Mouse (Mus musculus) embryonic facial prominence, embryonic 14.5 days (tissue): Measurements from ENCODE around the gene Rnf152. TPM values are rescaled to one million over a fixed set of nuclear protein-coding genes. Genes with fewer than 3 reads are reported as not detected.
A peak's percentile ranks its signal among the peaks of the same experiment; 100 is the strongest.

Source experiments
- ATAC-seq: fragments of 200-750 bp; cut with Nextera tagmentation; 2 replicates; pipeline ENCODE4 v1.8.0; 2017; ENCODE audit warnings: low read depth, moderate number of reproducible peaks, moderate TSS enrichment
- DNase-seq: peaks from one replicate; pipeline ENCODE4 v3.0.0-alpha.2; 2015; ENCODE audit warnings: low spot score
- H3K27ac ChIP-seq: fragments of 300-500 bp; sonication (generic); replicated peaks from 2 replicates; pipeline ENCODE4 v1.5.1; 2014; ENCODE audit warnings: low read depth, mild to moderate bottlenecking, low read length, moderate library complexity
- H3K27me3 ChIP-seq: fragments of 300-500 bp; sonication (generic); replicated peaks from 2 replicates; pipeline ENCODE4 v1.6.1; 2014; ENCODE audit warnings: low read length; ENCODE audit not compliant: control insufficient read depth, insufficient read depth
- H3K36me3 ChIP-seq: fragments of 300-500 bp; sonication (generic); 2 replicates; pipeline ENCODE4 v1.6.1; 2014; ENCODE audit warnings: low read length, mixed read lengths; ENCODE audit not compliant: control insufficient read depth, insufficient read depth
- H3K4me1 ChIP-seq: fragments of 300-500 bp; sonication (generic); 2 replicates; pipeline ENCODE4 v1.6.1; 2014; ENCODE audit warnings: antibody characterized with exemption, low read length; ENCODE audit not compliant: control insufficient read depth, insufficient read depth
- H3K4me2 ChIP-seq: fragments of 300-500 bp; sonication (generic); 2 replicates; pipeline ENCODE4 v1.6.1; 2014; ENCODE audit warnings: low read depth, mild to moderate bottlenecking, low read length, moderate library complexity, mixed read lengths
- H3K4me3 ChIP-seq: fragments of 300-500 bp; sonication (generic); 2 replicates; pipeline ENCODE4 v1.5.1; 2014; ENCODE audit warnings: low read depth, mild to moderate bottlenecking, low read length
- H3K9ac ChIP-seq: fragments of 300-500 bp; sonication (generic); 2 replicates; pipeline ENCODE4 v1.6.1; 2014; ENCODE audit warnings: low read depth, mild to moderate bottlenecking, low read length, moderate library complexity, mixed read lengths
- H3K9me3 ChIP-seq: fragments of 300-500 bp; sonication (generic); 2 replicates; pipeline ENCODE4 v1.6.1; 2016; ENCODE audit warnings: low read length; ENCODE audit not compliant: control insufficient read depth
- WGBS: fragments of 180-500 bp; shearing (Covaris S2); extraction: QIAGEN DNeasy Blood & Tissue Kit; methylation state at CpG from one replicate; pipeline ENCODE4 v1.1.7; 2014; 5-methylcytosine and 5-hydroxymethylcytosine counted together
- polyA plus RNA-seq: library from polyadenylated mRNA; unstranded; fragments of >200 nt; fragmentation: Nextera tagmentation; extraction: Ambion mirVana; gene quantifications from 2 replicates; pipeline ENCODE4 v1.2.1, GENCODE M21; 2014

Rnf152 gene
- polyA plus RNA-seq: 0.90 and 1.1 TPM in 2 replicates

GRCm38 (mm10) chr1:105356291-105357011 is at the start of gene Rnf152:
Gene Rnf152, minus strand, starts transcription at chr1:105356710.
- peak within 1 kb of the TSS; percentile 71 for H3K9ac ChIP-seq
- WGBS: 2% methylated on average over 42 of the region's 58 CpGs
- H3K36me3 ChIP-seq: no peaks in the 10 kb centered on the region
- peak; percentile 31 for DNase-seq
- no peak within 1 kb of the TSS for H3K27ac ChIP-seq
- H3K27me3 ChIP-seq: 0 out of 2 replicates have a peak, but pooled peaks cover 8% of the 10 kb centered on the region
- peaks cover 5% of the 10 kb centered on the region; the same call in 1 of the 2 replicates for H3K4me1 ChIP-seq
- peak within 1 kb of the TSS; percentile 71 for H3K4me3 ChIP-seq
- no peaks in the 10 kb centered on the region for H3K9me3 ChIP-seq
- peak; percentile 75 for ATAC-seq
- H3K4me2 ChIP-seq: peak within 1 kb of the TSS; percentile 95

GRCm38 (mm10) chr1:105402853-105403252 is 46.3 kb upstream of the Rnf152 start:
- Histone ChIP-seq H3K36me3 (no peaks in the 10 kb centered on the region), H3K4me3 (no peak overlapping the region), H3K4me1 (no peaks in the 10 kb centered on the region), H3K9ac (no peak overlapping the region), H3K27me3 (no peaks in the 10 kb centered on the region), H3K4me2 (no peak overlapping the region), H3K27ac (no peak overlapping the region), H3K9me3 (no peaks in the 10 kb centered on the region)
- no peak for ATAC-seq
- WGBS: 43% methylated on average over 1 of the region's 1 CpGs
- no peak for DNase-seq

GRCm38 (mm10) chr1:105384141-105384937 is 27.8 kb upstream of the Rnf152 start:
- H3K4me1 ChIP-seq: no peaks in the 10 kb centered on the region
- no peak overlapping the region for H3K9ac ChIP-seq
- H3K27me3 ChIP-seq: no peaks in the 10 kb centered on the region
- H3K27ac ChIP-seq: no peak overlapping the region
- H3K9me3 ChIP-seq: no peaks in the 10 kb centered on the region
- ATAC-seq: no peak
- DNase-seq: peak; percentile 9
- no peak overlapping the region for H3K4me2 ChIP-seq
- 45% methylated on average over 4 of the region's 4 CpGs for WGBS
- no peak overlapping the region for H3K4me3 ChIP-seq
- no peaks in the 10 kb centered on the region for H3K36me3 ChIP-seq

GRCm38 (mm10) chr1:105377546-105377945 is 21.0 kb upstream of the Rnf152 start:
- H3K27me3 ChIP-seq: no peaks in the 10 kb centered on the region
- no peak overlapping the region for H3K4me3 ChIP-seq
- no peak for DNase-seq
- no peak overlapping the region for H3K4me2 ChIP-seq
- ATAC-seq: no peak
- H3K9me3 ChIP-seq: no peaks in the 10 kb centered on the region
- no peaks in the 10 kb centered on the region for H3K36me3 ChIP-seq
- no peak overlapping the region for H3K27ac ChIP-seq
- H3K9ac ChIP-seq: no peak overlapping the region
- H3K4me1 ChIP-seq: no peaks in the 10 kb centered on the region

- no peak overlapping the region for H3K9ac ChIP-seq
- no peak overlapping the region for H3K4me2 ChIP-seq
- H3K4me1 ChIP-seq: no peaks in the 10 kb centered on the region
- 87% methylated on average over 4 of the region's 4 CpGs for WGBS
- H3K36me3 ChIP-seq: no peaks in the 10 kb centered on the region
- no peaks in the 10 kb centered on the region for H3K9me3 ChIP-seq
- DNase-seq (no peak), ATAC-seq (no peak)
- H3K27me3 ChIP-seq: no peaks in the 10 kb centered on the region
- no peak overlapping the region for H3K27ac ChIP-seq
- no peak overlapping the region for H3K4me3 ChIP-seq
Observed at GRCm38 (mm10) chr1:105374618-105375017, 18.1 kb upstream of the Rnf152 start.

GRCm38 (mm10) chr1:105362701-105363100 is 6.2 kb upstream of the Rnf152 start:
- H3K36me3 ChIP-seq: no peaks in the 10 kb centered on the region
- no peak overlapping the region for H3K4me3 ChIP-seq
- ATAC-seq: no peak
- no peak for DNase-seq
- no peak overlapping the region for H3K27ac ChIP-seq
- no peaks in the 10 kb centered on the region for H3K4me1 ChIP-seq
- H3K27me3 ChIP-seq: no peaks in the 10 kb centered on the region
- H3K4me2 ChIP-seq: no peak overlapping the region
- no peaks in the 10 kb centered on the region for H3K9me3 ChIP-seq
- H3K9ac ChIP-seq: no peak overlapping the region

GRCm38 (mm10) chr1:105358896-105359295 is 2.4 kb upstream of the Rnf152 start:
- Histone ChIP-seq H3K36me3 (no peaks in the 10 kb centered on the region), H3K27ac (no peak overlapping the region), H3K27me3 (0 out of 2 replicates have a peak, but pooled peaks cover 8% of the 10 kb centered on the region), H3K9me3 (no peaks in the 10 kb centered on the region), H3K4me3 (no peak overlapping the region), H3K4me2 (no peak overlapping the region), H3K4me1 (peaks cover 5% of the 10 kb centered on the region; the same call in 1 of the 2 replicates), H3K9ac (no peak overlapping the region)
- ATAC-seq: no peak
- DNase-seq: no peak
- WGBS: 53% methylated on average over 4 of the region's 4 CpGs

- ATAC-seq (peak; percentile 31; the same call in 1 of the 2 replicates), DNase-seq (peak; percentile 21)
- H3K4me2 ChIP-seq: peak overlapping the region; percentile 95
- peak overlapping the region; percentile 71 for H3K4me3 ChIP-seq
- H3K27ac ChIP-seq: no peak overlapping the region
- peak overlapping the region; percentile 71 for H3K9ac ChIP-seq
- 0% methylated on average over 11 of the region's 23 CpGs for WGBS
- H3K27me3 ChIP-seq: 0 out of 2 replicates have a peak, but pooled peaks cover 8% of the 10 kb centered on the region
- no peaks in the 10 kb centered on the region for H3K9me3 ChIP-seq
- peaks cover 5% of the 10 kb centered on the region; the same call in 1 of the 2 replicates for H3K4me1 ChIP-seq
- H3K36me3 ChIP-seq: no peaks in the 10 kb centered on the region
Observed at GRCm38 (mm10) chr1:105355910-105356290, 610 bp downstream of the Rnf152 start.
